In genomic region chr4:141605421-141605820, GRCm38 (mm10) we compare ENCODE assay signal across 24 mouse cellular contexts. TPM values are rescaled to one million over a fixed set of nuclear protein-coding genes. Genes with fewer than 3 reads are reported as not detected.
A peak's percentile ranks its signal among the peaks of the same experiment; 100 is the strongest.
DNase-seq lines count a peak whose midpoint lies in the region; ATAC-seq and TF ChIP-seq lines count a peak whose summit lies in the region.
"Had no signal": no experiment of that assay in that cellular context is flagged by ENCODE, and none has a peak within 500 bp of the region (broad histone marks: within the 10 kb centered on the region; RNA-seq: fewer than 3 reads in every experiment).

No protein-coding gene starts in this region.

- H3K4me2 ChIP-seq in intestine, embryonic 15.5 days (replicated peaks), result no peak overlapping the region
- H3K4me2 ChIP-seq in intestine, embryonic 16.5 days (ENCODE audit: low read depth, low read length), result no peak overlapping the region
- H3K4me2 ChIP-seq: embryonic facial prominence, embryonic 12.5 days; forebrain, embryonic 12.5 days; hindbrain, embryonic 15.5 days; midbrain, embryonic 12.5 days had no signal

- H3K36me3 ChIP-seq in intestine, embryonic 15.5 days, result no peaks in the 10 kb centered on the region
- H3K36me3 ChIP-seq in intestine, embryonic 16.5 days (ENCODE audit: control insufficient read depth, insufficient read depth, low read length), result no peaks in the 10 kb centered on the region
- H3K36me3 ChIP-seq in spleen, adult 2 months (ENCODE audit: control insufficient read depth, insufficient read depth, low read length), result no peaks in the 10 kb centered on the region
- no peaks in the 10 kb centered on the region for H3K36me3 ChIP-seq in small intestine, adult 2 months (ENCODE audit: control insufficient read depth, insufficient read depth, low read length)
- H3K36me3 ChIP-seq: embryonic facial prominence, embryonic 12.5 days; forebrain, embryonic 12.5 days; hindbrain, embryonic 15.5 days; limb, embryonic 10.5 days; midbrain, embryonic 12.5 days had no signal

- H3K9me3 ChIP-seq in intestine, embryonic 15.5 days, result no peaks in the 10 kb centered on the region
- H3K9me3 ChIP-seq in intestine, embryonic 16.5 days (ENCODE audit: control insufficient read depth, low read length), result no peaks in the 10 kb centered on the region
- H3K9me3 ChIP-seq: embryonic facial prominence, embryonic 12.5 days; forebrain, embryonic 12.5 days; hindbrain, embryonic 15.5 days; limb, embryonic 10.5 days; midbrain, embryonic 12.5 days had no signal

- H3K27me3 ChIP-seq in intestine, embryonic 15.5 days (replicated peaks), result no peaks in the 10 kb centered on the region
- no peaks in the 10 kb centered on the region for H3K27me3 ChIP-seq in intestine, embryonic 16.5 days (replicated peaks; ENCODE audit: control insufficient read depth, insufficient read depth, low read length)
- no peaks in the 10 kb centered on the region; the same call in 1 of the 2 replicates for H3K27me3 ChIP-seq in spleen, adult 2 months (ENCODE audit: control insufficient read depth, insufficient read depth, low read length)
- H3K27me3 ChIP-seq in small intestine, adult 2 months (ENCODE audit: control insufficient read depth, insufficient read depth, low read length), result no peaks in the 10 kb centered on the region
- H3K27me3 ChIP-seq: embryonic facial prominence, embryonic 12.5 days; hindbrain, embryonic 15.5 days had no signal

- TF ChIP-seq CTCF in lung, adult 2 months (IDR thresholded peaks at IDR 0.05; ENCODE audit: insufficient read depth, low read length), result no peak
- TF ChIP-seq CTCF in spleen, adult 2 months (IDR thresholded peaks at IDR 0.05; ENCODE audit: extremely low read depth, insufficient read depth, insufficient read length, insufficient replicate concordance), result no peak
- TF ChIP-seq CTCF in small intestine, adult 2 months (IDR thresholded peaks at IDR 0.05; ENCODE audit: extremely low read depth, insufficient read length, insufficient replicate concordance, low read depth, low read length), result no peak

- no peak for DNase-seq in lung, adult 2 months
- no peak for DNase-seq in lung, adult 18-20 months
- DNase-seq in spleen, adult 2 months (ENCODE audit: low read depth in 1 of 2, low spot score in 2 of 2), result no peak
- DNase-seq in spleen, postnatal 10 days (ENCODE audit: low spot score in 2 of 2), result no peak
- no peak for DNase-seq in retina, postnatal 1 day
- DNase-seq: cerebellum, adult 18-20 months; cerebellum, postnatal 14 days; liver; right cerebral cortex, postnatal 14 days; spleen, adult 18-20 months; thymus, postnatal 14 days had no signal

- no peak for TF ChIP-seq POLR2A in lung, adult 2 months (IDR thresholded peaks at IDR 0.05; ENCODE audit: borderline replicate concordance, extremely low read depth, low read depth, low read length)
- TF ChIP-seq POLR2A in spleen, adult 2 months (IDR thresholded peaks at IDR 0.05; ENCODE audit: low read depth, low read length), result no peak
- no peak for TF ChIP-seq POLR2A in small intestine, adult 2 months (IDR thresholded peaks at IDR 0.05; ENCODE audit: low read depth, low read length)

- H3K27ac ChIP-seq in intestine, embryonic 15.5 days, result 0 out of 2 replicates have a peak overlapping the region, but pooled peaks have one; percentile 13
- H3K27ac ChIP-seq in intestine, embryonic 16.5 days (ENCODE audit: low read length), result no peak overlapping the region
- peak overlapping the region; percentile 46; the same call in 1 of the 2 replicates for H3K27ac ChIP-seq in spleen, adult 2 months (ENCODE audit: insufficient read depth, low read length)
- peak overlapping the region; percentile 62 for H3K27ac ChIP-seq in small intestine, adult 2 months (ENCODE audit: insufficient read depth, low read depth, low read length)
- H3K27ac ChIP-seq: embryonic facial prominence, embryonic 12.5 days; forebrain, embryonic 12.5 days; hindbrain, embryonic 15.5 days; limb, embryonic 10.5 days; midbrain, embryonic 12.5 days had no signal

- 86% methylated on average over 5 of the region's 5 CpGs for WGBS in intestine, embryonic 15.5 days
- 89% methylated on average over 5 of the region's 5 CpGs for WGBS in intestine, embryonic 16.5 days
- 90% methylated on average over 5 of the region's 5 CpGs for WGBS in lung, adult 2 months
- 92% methylated on average over 5 of the region's 5 CpGs for WGBS in spleen, adult 2 months
- WGBS in small intestine, adult 2 months, result 92% methylated on average over 5 of the region's 5 CpGs

- ATAC-seq in intestine, embryonic 15.5 days, result no peak
- ATAC-seq in intestine, embryonic 16.5 days, result no peak

- H3K4me1 ChIP-seq in intestine, embryonic 15.5 days (replicated peaks), result peaks cover 23% of the 10 kb centered on the region
- H3K4me1 ChIP-seq in intestine, embryonic 16.5 days (ENCODE audit: control insufficient read depth, insufficient read depth, low read length), result peaks cover 17% of the 10 kb centered on the region
- peaks cover 13% of the 10 kb centered on the region for H3K4me1 ChIP-seq in lung, adult 2 months (ENCODE audit: control insufficient read depth, insufficient read depth, low read length)
- no peaks in the 10 kb centered on the region for H3K4me1 ChIP-seq in spleen, adult 2 months (ENCODE audit: control insufficient read depth, insufficient read depth, insufficient read length)
- H3K4me1 ChIP-seq in small intestine, adult 2 months (ENCODE audit: control insufficient read depth, insufficient read depth, insufficient read length, low read length), result peaks cover 7% of the 10 kb centered on the region
- H3K4me1 ChIP-seq: forebrain, embryonic 12.5 days had no signal

- H3K9ac ChIP-seq in intestine, embryonic 15.5 days, result no peak overlapping the region
- H3K9ac ChIP-seq in intestine, embryonic 16.5 days (ENCODE audit: low read depth, low read length), result no peak overlapping the region
- H3K9ac ChIP-seq: embryonic facial prominence, embryonic 12.5 days; forebrain, embryonic 12.5 days; hindbrain, embryonic 15.5 days; midbrain, embryonic 12.5 days had no signal

- H3K4me3 ChIP-seq in intestine, embryonic 15.5 days (replicated peaks), result no peak overlapping the region
- H3K4me3 ChIP-seq in intestine, embryonic 16.5 days (ENCODE audit: low read length), result no peak overlapping the region
- H3K4me3 ChIP-seq in lung, adult 2 months (replicated peaks; ENCODE audit: extremely low read depth, low read depth, low read length), result peak overlapping the region; percentile 31
- peak overlapping the region; percentile 26 for H3K4me3 ChIP-seq in spleen, adult 2 months (ENCODE audit: extremely low read depth, insufficient read depth, insufficient read length)
- H3K4me3 ChIP-seq in small intestine, adult 2 months (ENCODE audit: low read depth, low read length), result peak overlapping the region; percentile 38
- H3K4me3 ChIP-seq: embryonic facial prominence, embryonic 12.5 days; erythroblast, embryonic 14.5 days; forebrain, embryonic 12.5 days; hindbrain, embryonic 15.5 days; limb, embryonic 10.5 days; midbrain, embryonic 12.5 days had no signal

RNA-seq across cellular contexts. Expression of gene Fblim1, which starts 0.5 kb away (rescaled TPM):
- 63.9 and 68.9 TPM in 2 replicates for polyA plus RNA-seq in intestine, embryonic 15.5 days (2015; fragmentation: Nextera tagmentation; extraction: Ambion mirVana)
- polyA plus RNA-seq in intestine, embryonic 16.5 days (2015; fragmentation: Nextera tagmentation; extraction: Ambion mirVana), result 63.8 and 66.2 TPM in 2 replicates
- 36.2 and 45.7 TPM in 2 replicates for polyA plus RNA-seq in lung, adult 2 months (2012; rRNA removed)
- polyA plus RNA-seq in spleen, adult 2 months (2012; rRNA removed), result 8.4 and 10.1 TPM in 2 replicates
- 55.3 and 108 TPM in 2 replicates for polyA plus RNA-seq in small intestine, adult 2 months (2012; rRNA removed)

RNA-seq across cellular contexts. Expression of gene Tmem82, which starts 13.0 kb away (rescaled TPM):
- polyA plus RNA-seq in intestine, embryonic 15.5 days (2015; fragmentation: Nextera tagmentation; extraction: Ambion mirVana), result 18.5 and 21.0 TPM in 2 replicates
- 31.7 and 36.4 TPM in 2 replicates for polyA plus RNA-seq in intestine, embryonic 16.5 days (2015; fragmentation: Nextera tagmentation; extraction: Ambion mirVana)
- polyA plus RNA-seq in lung, adult 2 months (2012; rRNA removed), result 5.1 and 5.3 TPM in 2 replicates
- 0.56 and 0.86 TPM in 2 replicates for polyA plus RNA-seq in spleen, adult 2 months (2012; rRNA removed)
- 46.5 and 61.9 TPM in 2 replicates for polyA plus RNA-seq in small intestine, adult 2 months (2012; rRNA removed)
- polyA plus RNA-seq: C2C12 had no signal

RNA-seq across cellular contexts. Expression of gene Slc25a34, which starts 18.2 kb away (rescaled TPM):
- polyA plus RNA-seq in intestine, embryonic 15.5 days (2015; fragmentation: Nextera tagmentation; extraction: Ambion mirVana), result 3.3 and 4.3 TPM in 2 replicates
- 7.4 and 10.5 TPM in 2 replicates for polyA plus RNA-seq in intestine, embryonic 16.5 days (2015; fragmentation: Nextera tagmentation; extraction: Ambion mirVana)
- 2.3 and 3.9 TPM in 2 replicates for polyA plus RNA-seq in lung, adult 2 months (2012; rRNA removed)
- polyA plus RNA-seq in spleen, adult 2 months (2012; rRNA removed), result 0.34 and 0.43 TPM in 2 replicates
- polyA plus RNA-seq in small intestine, adult 2 months (2012; rRNA removed), result 11.2 and 25.3 TPM in 2 replicates
- polyA plus RNA-seq: embryonic facial prominence, embryonic 12.5 days; erythroblast, embryonic 14.5 days; forebrain, embryonic 12.5 days; kidney, embryonic 14.5 days; neural tube, embryonic 11.5 days; stomach, embryonic 14.5 days had no signal

RNA-seq across cellular contexts. Expression of gene Plekhm2, which starts 59.3 kb away (rescaled TPM):
- polyA plus RNA-seq in intestine, embryonic 15.5 days (2015; fragmentation: Nextera tagmentation; extraction: Ambion mirVana), result 3.9 and 4.5 TPM in 2 replicates
- polyA plus RNA-seq in intestine, embryonic 16.5 days (2015; fragmentation: Nextera tagmentation; extraction: Ambion mirVana), result 5.5 and 5.9 TPM in 2 replicates
- polyA plus RNA-seq in lung, adult 2 months (2012; rRNA removed), result 45.7 and 52.3 TPM in 2 replicates
- polyA plus RNA-seq in spleen, adult 2 months (2012; rRNA removed), result 48.1 and 51.6 TPM in 2 replicates
- polyA plus RNA-seq in small intestine, adult 2 months (2012; rRNA removed), result 9.7 and 17.0 TPM in 2 replicates

Comparison
In these comparisons a context has a peak if more than half of its experiments do, and no peak if none do; other contexts are left out.
1. H3K4me3 ChIP-seq: peak in lung, adult 2 months (single experiment), spleen, adult 2 months (single experiment) and small intestine, adult 2 months (single experiment); none in intestine, embryonic 15.5 days (single experiment) and intestine, embryonic 16.5 days (single experiment).